Mouse (Mus musculus): ENCODE measurements around the gene H1f0.

DNA sequence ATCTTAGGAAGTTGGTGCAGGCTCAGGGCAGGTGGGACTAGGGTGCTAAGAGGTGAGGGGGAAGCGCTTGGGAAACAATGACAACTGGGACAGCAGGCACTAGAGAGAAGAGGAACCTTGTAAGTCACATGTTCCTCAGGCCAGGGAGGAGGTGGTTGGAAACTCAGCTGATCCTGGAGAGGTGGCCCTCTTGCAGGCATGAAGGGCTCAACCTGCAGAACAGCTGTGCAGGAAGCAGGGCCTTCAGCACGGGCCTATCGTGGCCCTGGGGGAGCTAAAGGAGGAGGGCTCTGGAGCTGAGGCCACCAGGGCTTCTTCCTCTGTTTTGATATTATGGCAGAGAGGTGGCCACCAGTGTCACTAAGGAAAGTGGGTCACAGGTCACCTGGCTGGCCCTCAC is 31.6 kb upstream of the H1f0 start:
- TF ChIP-seq CTCF (IDR thresholded peaks at IDR 0.05; ENCODE audit: insufficient read depth, low read depth, low read length), result no peak
- TF ChIP-seq POLR2A (IDR thresholded peaks at IDR 0.05; ENCODE audit: insufficient read depth, low read depth, low read length), result no peak

Measured in olfactory bulb, adult 2 months (tissue).